8 mouse cellular contexts compared by ENCODE assay signal in genomic region chr7:73954441-73954840, GRCm38 (mm10). TPM values are rescaled to one million over a fixed set of nuclear protein-coding genes. Genes with fewer than 3 reads are reported as not detected.
DNase-seq lines count a peak whose midpoint lies in the region; ATAC-seq and TF ChIP-seq lines count a peak whose summit lies in the region.

No protein-coding gene starts in this region.

- no peaks in the 10 kb centered on the region for H3K4me1 ChIP-seq in lung, postnatal 0 days (ENCODE audit: insufficient read depth, low read depth, low read length)
- no peaks in the 10 kb centered on the region for H3K4me1 ChIP-seq in intestine, postnatal 0 days (replicated peaks; ENCODE audit: control insufficient read depth, insufficient read depth, low read length)

- WGBS in lung, postnatal 0 days: 51% methylated on average over 5 of the region's 5 CpGs
- 62% methylated on average over 5 of the region's 5 CpGs for WGBS in intestine, postnatal 0 days

- no peaks in the 10 kb centered on the region for H3K27me3 ChIP-seq in lung, postnatal 0 days (replicated peaks; ENCODE audit: insufficient read depth, low read length)
- no peaks in the 10 kb centered on the region for H3K27me3 ChIP-seq in intestine, postnatal 0 days (replicated peaks; ENCODE audit: control insufficient read depth, insufficient read depth, low read length)

- no peak for TF ChIP-seq CTCF in layer of hippocampus, adult 2 months (conservative IDR thresholded peaks at IDR 0.05)
- TF ChIP-seq CTCF in lung, postnatal 0 days (IDR thresholded peaks at IDR 0.05): no peak
- no peak for TF ChIP-seq CTCF in intestine, postnatal 0 days (IDR thresholded peaks at IDR 0.05; ENCODE audit: low read depth)

- ATAC-seq in lung, postnatal 0 days: no peak
- ATAC-seq in erythroblast, adult 5-6 weeks (replicated peaks; ENCODE audit: low FRiP score, poor library complexity, severe bottlenecking): no peak
- ATAC-seq in intestine, postnatal 0 days: no peak

- TF ChIP-seq EP300 in lung, postnatal 0 days (IDR thresholded peaks at IDR 0.05): no peak

- no peak overlapping the region for H3K4me2 ChIP-seq in lung, postnatal 0 days (replicated peaks; ENCODE audit: low read depth, low read length)
- no peak overlapping the region for H3K4me2 ChIP-seq in intestine, postnatal 0 days (replicated peaks; ENCODE audit: low read depth)

- H3K36me3 ChIP-seq in lung, postnatal 0 days (ENCODE audit: insufficient read depth, low read length): no peaks in the 10 kb centered on the region
- no peaks in the 10 kb centered on the region for H3K36me3 ChIP-seq in intestine, postnatal 0 days (ENCODE audit: control insufficient read depth, insufficient read depth)

- peak; percentile 4 to 15 for DNase-seq in layer of hippocampus, adult 2 months (ENCODE audit: low spot score in 2 of 2)
- DNase-seq in layer of hippocampus, adult 11-12 months (ENCODE audit: low spot score): no peak
- peak; percentile 79 for DNase-seq in adrenal gland, postnatal 14 days
- DNase-seq in cerebellum, postnatal 25 days: peak; percentile 74 to 82
- peak; percentile 19 for DNase-seq in lung, postnatal 0 days (ENCODE audit: low spot score)
- no peak for DNase-seq in urinary bladder, adult 18-20 months (ENCODE audit: low spot score in 2 of 2)

- H3K27ac ChIP-seq in layer of hippocampus, adult 2 months: no peak overlapping the region
- no peak overlapping the region for H3K27ac ChIP-seq in lung, postnatal 0 days (ENCODE audit: low read length)
- H3K27ac ChIP-seq in intestine, postnatal 0 days (ENCODE audit: low read depth, low read length): no peak overlapping the region

- no peaks in the 10 kb centered on the region for H3K9me3 ChIP-seq in lung, postnatal 0 days (ENCODE audit: low read length)
- no peaks in the 10 kb centered on the region for H3K9me3 ChIP-seq in intestine, postnatal 0 days (ENCODE audit: control insufficient read depth)

- H3K9ac ChIP-seq in lung, postnatal 0 days (replicated peaks; ENCODE audit: low read depth): no peak overlapping the region
- H3K9ac ChIP-seq in intestine, postnatal 0 days (ENCODE audit: low read depth, low read length): no peak overlapping the region

- H3K4me3 ChIP-seq in layer of hippocampus, adult 2 months: no peak overlapping the region
- H3K4me3 ChIP-seq in lung, postnatal 0 days (ENCODE audit: low read depth, low read length): no peak overlapping the region
- no peak overlapping the region for H3K4me3 ChIP-seq in intestine, postnatal 0 days (ENCODE audit: low read depth, low read length)

RNA-seq across cellular contexts. Expression of gene St8sia2, which starts 59.0 kb away (rescaled TPM):
- 1 to 10 TPM; 1.3 to 1.8 TPM for total RNA-seq in layer of hippocampus, adult 2 months (2021)
- total RNA-seq in adrenal gland, postnatal 14 days (2021): 1.0 and 2.4 TPM in 2 replicates
- 3.5 and 4.4 TPM in 2 replicates for polyA plus RNA-seq in lung, postnatal 0 days (2015; fragmentation: Nextera tagmentation; extraction: Ambion mirVana)
- total RNA-seq in erythroblast, adult 5-6 weeks (2015; ENCODE audit: low replicate concordance): not detected in 2 replicates
- total RNA-seq in erythroblast, adult 5-6 weeks (2017; ENCODE audit: low replicate concordance): not detected in 2 replicates
- polyA plus RNA-seq in intestine, postnatal 0 days (2015; fragmentation: Nextera tagmentation; extraction: Ambion mirVana): 0.78 and 1.2 TPM in 2 replicates

Comparison
In these comparisons a context has a peak if more than half of its experiments do, and no peak if none do; other contexts are left out.
1. DNase-seq: peak in layer of hippocampus, adult 2 months (2 of 2), adrenal gland, postnatal 14 days (single experiment), cerebellum, postnatal 25 days (2 of 2) and lung, postnatal 0 days (single experiment); none in layer of hippocampus, adult 11-12 months (single experiment) and urinary bladder, adult 18-20 months (0 of 2).